Mouse (Mus musculus) thymus, postnatal 10 days (tissue): Measurements from ENCODE around the gene Desi1.

Experiments
- DNase-seq, 2 experiments: peaks; one replicate each; pipeline ENCODE4 v3.0.0; 2021; ENCODE audit warnings: low spot score in 2 of 2

The Desi1 gene

DNA sequence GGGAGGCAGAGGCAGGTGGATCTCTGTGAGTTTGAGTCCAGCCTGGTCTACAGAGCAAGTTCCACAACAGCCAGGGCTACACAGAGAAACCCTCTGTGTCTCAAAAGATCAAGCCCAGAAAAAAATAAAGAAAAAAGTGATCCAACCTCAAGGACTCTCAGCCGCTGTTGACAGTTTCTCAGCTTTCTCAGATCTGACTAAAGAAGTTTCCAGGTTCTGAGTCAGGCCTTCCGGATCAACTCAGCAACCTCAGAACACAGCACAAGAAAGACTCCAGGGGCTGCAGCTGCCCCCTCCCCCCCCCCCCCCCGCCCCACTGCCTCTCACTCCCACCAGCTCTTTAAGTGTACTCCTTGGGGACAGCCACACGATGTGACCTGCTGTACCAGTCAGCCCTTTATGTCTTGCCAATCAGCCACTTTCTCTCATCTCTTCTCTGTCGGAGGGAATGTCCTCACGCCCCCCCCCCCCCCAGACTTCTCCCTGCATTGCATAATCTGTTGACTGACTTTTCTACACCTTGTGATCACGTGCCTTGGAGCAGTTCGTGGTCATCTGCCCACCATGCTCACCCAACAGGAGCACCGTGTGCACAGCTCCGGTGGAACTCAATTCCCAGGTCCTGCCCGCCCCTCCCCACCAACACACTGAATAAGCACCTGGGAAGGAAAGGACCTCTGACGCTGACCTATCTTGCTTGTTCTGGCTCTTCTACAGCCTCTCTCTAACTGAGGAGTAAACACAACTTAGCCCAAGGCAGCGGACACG lies 67.4 kb downstream of the Desi1 start:
- DNase-seq = no peak

- no peak for DNase-seq
Measured at GRCm38 (mm10) chr15:81964980-81965545, 68.6 kb downstream of the Desi1 start.

DNA sequence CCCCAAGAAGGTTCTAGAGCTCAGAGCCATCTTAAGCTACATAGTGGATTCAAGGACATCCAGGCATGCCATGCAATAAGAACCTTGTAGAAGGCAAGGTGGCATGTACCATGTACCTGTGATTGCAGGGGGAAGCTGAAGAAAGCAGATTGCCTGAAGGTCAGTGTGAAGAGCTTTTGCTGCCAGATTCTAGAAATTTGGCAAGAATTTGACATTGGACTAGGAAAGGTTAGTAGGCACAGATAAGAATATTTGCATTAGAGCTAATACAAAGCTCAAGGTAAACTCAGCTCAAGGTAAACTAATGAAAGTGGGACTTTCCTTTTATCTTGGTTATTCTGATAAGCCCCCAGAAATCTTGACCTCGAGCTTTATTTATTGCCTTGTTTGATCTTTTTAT lies 69.4 kb downstream of the Desi1 start:
- no peak for DNase-seq

DNA sequence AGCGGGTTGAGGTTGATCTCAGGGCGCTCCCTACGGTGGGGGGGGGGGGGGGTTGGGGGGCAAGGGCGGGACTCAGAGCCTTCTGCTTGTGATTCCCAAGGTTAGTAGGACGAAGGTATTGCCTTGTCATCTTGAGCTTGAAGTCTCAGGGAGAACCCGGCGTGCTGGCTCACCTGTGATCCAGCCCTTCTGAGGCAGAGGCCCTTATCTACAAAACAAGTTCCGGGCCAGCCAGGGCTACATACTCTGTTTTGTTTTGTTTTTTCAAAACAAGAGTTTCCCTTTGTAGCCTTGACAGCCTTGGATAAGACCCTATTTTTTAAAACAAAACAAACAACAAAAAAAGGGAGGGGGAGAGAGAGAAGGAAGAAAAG lies 72.6 kb downstream of the Desi1 start:
- DNase-seq = no peak

GRCm38 (mm10) chr15:81960171-81961077 lies 73.2 kb downstream of the Desi1 start, which contains the start of gene Pmm1:
Pmm1 (minus strand) TSS chr15:81960930.
- DNase-seq = peak; percentile 99 to 100

DNA sequence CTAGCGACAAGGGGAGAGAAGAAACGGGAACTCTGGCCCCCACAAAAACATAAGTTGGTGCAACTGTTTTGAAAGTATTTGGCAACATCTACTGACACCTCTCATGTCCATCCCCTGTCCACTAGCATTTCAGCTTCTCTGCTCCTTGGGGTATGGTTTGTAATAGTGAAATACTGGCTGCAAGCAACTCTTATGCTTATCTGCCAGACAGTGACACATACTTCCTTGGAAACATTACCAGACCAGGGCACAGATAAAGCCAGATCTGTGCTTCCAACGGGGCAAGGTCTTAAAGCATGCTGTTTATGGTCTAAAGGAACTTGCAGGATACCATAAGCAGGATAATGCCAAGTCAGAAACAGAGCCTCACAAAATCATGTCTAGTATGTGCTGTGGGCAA lies 74.8 kb downstream of the Desi1 start:
- no peak for DNase-seq

GRCm38 (mm10) chr15:81957598-81957997 lies 76.1 kb downstream of the Desi1 start:
- DNase-seq = no peak

GRCm38 (mm10) chr15:81956457-81956856 lies 77.2 kb downstream of the Desi1 start:
- peak; percentile 31 to 71 for DNase-seq

GRCm38 (mm10) chr15:81955414-81955813 lies 78.2 kb downstream of the Desi1 start:
- DNase-seq = no peak

DNA sequence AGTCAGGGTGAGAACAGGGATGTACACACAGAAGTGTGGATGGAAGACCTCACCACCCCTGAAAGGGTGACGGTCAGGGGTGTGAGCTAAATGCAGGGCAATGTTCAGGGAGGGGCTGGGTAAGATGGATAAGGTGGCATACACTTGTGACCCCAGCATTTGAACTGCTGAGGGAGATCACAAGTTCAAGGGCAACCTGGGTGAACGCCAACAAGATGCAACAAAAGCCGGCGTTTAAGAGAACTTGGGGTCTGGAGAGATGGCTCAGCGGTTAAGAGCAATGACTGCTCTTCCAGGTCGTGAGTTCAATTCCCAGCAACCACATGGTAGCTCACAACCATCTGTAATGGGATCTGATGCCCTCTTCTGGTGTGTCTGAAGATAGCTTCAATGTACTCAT lies 78.9 kb downstream of the Desi1 start:
- DNase-seq = no peak

DNA sequence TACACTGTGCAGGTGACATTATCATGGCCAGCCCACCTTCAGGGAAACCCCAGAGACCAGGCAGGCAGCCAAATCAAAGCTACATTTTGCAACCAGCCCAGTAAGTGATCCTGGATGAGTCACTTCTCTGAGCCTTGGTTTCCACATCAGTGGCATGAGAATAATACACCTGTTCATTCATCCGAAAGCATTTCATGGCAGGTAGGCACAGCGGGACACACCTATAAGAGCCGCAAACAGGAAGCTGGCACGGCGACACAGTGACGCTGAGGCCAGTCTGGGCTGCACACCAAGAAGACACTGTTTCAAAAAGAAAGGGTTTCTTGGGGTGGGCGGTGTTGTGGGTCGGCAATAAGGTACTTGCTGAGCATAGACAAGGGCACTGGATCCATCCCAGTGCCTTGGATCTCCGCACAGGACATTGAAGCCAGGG lies 79.5 kb downstream of the Desi1 start:
- no peak for DNase-seq

DNA sequence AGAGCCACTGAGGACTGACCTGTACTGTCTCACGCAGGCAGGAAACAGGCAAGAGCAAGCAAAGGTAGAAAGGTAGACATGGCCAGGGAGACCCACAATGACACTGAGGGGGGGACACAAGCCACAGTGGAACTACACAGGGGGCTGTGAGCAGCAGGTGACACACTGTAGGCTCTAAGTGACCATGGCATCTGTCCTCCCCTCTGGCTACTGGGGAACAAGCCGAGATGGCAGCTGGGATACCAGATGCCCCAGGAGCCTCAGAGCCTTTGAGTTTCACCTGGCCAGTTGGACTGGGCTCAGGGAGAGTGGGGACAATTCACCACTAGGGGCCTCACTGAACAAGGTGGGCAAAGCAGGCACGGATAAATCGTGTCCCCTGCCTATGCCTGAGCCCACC lies 81.4 kb downstream of the Desi1 start:
- no peak for DNase-seq

DNA sequence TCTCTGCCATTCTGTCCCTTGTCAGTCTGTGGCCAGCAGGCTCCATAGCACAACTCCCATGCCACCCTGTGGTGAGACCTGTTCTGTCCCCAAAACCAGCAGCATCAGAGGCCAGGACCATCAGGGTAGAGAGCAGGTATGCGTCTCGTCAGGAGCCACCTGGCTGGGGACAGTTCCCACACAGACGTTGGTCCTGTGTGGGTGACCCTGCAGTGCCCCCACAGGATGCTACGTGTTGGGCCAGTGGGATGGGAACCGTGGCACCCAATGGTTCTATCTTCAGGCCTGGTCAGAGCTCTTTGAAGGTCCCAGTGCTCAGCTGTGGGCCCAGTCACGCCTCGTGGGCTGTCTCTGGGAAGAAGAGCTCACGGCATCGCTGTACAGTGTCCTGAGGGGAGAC lies 82.5 kb downstream of the Desi1 start:
- DNase-seq = no peak

DNA sequence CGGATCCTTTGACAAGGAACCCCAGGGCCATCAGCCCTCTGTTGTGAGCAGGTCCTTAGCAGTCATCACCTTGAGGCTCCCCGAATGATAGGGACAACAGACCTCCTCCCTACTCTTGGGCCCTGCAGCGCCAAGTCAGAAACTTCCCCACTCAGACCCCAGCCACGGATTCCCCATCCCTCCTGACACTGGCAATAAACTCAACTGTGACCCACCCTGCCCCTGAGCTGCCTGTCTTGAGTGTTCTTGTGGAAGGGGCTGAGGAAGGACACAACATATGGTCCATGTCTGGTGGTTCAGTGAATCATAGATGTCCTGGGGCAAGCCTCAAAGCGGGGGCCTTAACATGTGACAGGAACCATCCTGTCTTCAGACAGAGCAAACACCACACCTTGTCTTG lies 82.9 kb downstream of the Desi1 start:
- DNase-seq = no peak

- DNase-seq = no peak
Measured at GRCm38 (mm10) chr15:81949476-81950131, 84.1 kb downstream of the Desi1 start.

- DNase-seq = no peak
Measured at GRCm38 (mm10) chr15:81949076-81949475, 84.6 kb downstream of the Desi1 start.

DNA sequence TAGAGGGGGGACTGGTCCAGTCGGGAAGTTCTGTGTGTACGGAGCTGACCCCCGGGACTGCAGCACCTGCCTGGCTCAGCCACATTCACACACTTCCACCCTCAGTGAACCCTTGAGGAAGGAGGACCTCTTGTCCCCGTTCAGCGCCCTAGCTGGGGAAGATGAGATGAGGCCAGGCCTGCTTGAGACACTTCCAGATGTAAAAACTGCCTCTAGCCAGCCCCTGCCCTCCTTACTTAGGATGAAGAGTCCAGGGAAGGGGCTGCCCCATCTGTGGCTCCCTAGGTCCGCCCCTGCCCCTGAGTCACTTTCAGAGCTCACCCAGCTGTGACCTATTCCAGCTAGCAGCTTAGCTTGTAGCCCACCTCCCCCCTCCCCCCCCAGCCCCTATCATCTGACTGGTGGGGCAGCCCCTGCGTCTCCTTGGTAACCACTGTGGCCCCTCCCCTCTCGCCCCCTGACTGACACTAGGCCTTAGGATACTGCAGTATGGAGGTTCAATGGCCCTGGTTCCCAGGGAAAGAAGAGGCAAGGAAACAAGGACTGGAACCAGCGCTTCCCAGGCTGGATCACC lies 90.4 kb downstream of the Desi1 start:
- no peak for DNase-seq
